Mouse (Mus musculus) left cerebral cortex, postnatal 25 days (tissue): ENCODE results near the gene Agpat4. TPM values are rescaled to one million over a fixed set of nuclear protein-coding genes. Genes with fewer than 3 reads are reported as not detected.

Source experiments
- DNase-seq, 2 experiments: peaks; one replicate each; pipeline ENCODE4 v3.0.0; 2022; ENCODE audit warnings: low spot score in 2 of 2, mixed read lengths in 1 of 2
- intact Hi-C: fragments of 180-260 bp; cut with DNase I; formaldehyde crosslinking; loops from one replicate; pipeline ENCODE4 v1.15.1; 2025
- total RNA-seq, 2 experiments: library from RNA; stranded (reverse); gene quantifications; 2 replicates each; pipeline ENCODE4 v1.2.3; 2021

Agpat4 gene
- total RNA-seq, 2 experiments from 2014 or later, result 60.5 to 65.6 TPM

- no peak for DNase-seq
- intact Hi-C loops, result no loop called here
Observed at GRCm38 (mm10) chr17:12157203-12157602, 38.7 kb downstream of the Agpat4 start.

GRCm38 (mm10) chr17:12159187-12160060 lies 40.9 kb downstream of the Agpat4 start:
- intact Hi-C loops, result no loop called here
- peak in 1 of 2 experiments; percentile 44 for DNase-seq

- intact Hi-C loops, result no loop called here
- no peak for DNase-seq
Observed at GRCm38 (mm10) chr17:12160061-12160421, 41.5 kb downstream of the Agpat4 start.

- DNase-seq, result no peak
- intact Hi-C loops, result no loop called here
Observed at GRCm38 (mm10) chr17:12160540-12160939, 42.0 kb downstream of the Agpat4 start.

- intact Hi-C loops, result no loop called here
- no peak for DNase-seq
Observed at GRCm38 (mm10) chr17:12160984-12161764, 42.7 kb downstream of the Agpat4 start.

GRCm38 (mm10) chr17:12161877-12162276 lies 43.4 kb downstream of the Agpat4 start:
- no peak for DNase-seq
- intact Hi-C loops, result no loop called here

GRCm38 (mm10) chr17:12162824-12163223 lies 44.3 kb downstream of the Agpat4 start:
- peak in 1 of 2 experiments; percentile 42 for DNase-seq
- intact Hi-C loops, result no loop called here

GRCm38 (mm10) chr17:12163403-12163802 lies 44.9 kb downstream of the Agpat4 start:
- no peak for DNase-seq
- intact Hi-C loops, result no loop called here

GRCm38 (mm10) chr17:12163903-12164302 lies 45.4 kb downstream of the Agpat4 start:
- intact Hi-C loops, result no loop called here
- peak; percentile 57 to 89 for DNase-seq

- no peak for DNase-seq
- intact Hi-C loops, result no loop called here
Observed at GRCm38 (mm10) chr17:12164507-12164906, 46.0 kb downstream of the Agpat4 start.

- DNase-seq, result no peak
- intact Hi-C loops, result no loop called here
Observed at GRCm38 (mm10) chr17:12165009-12165695, 46.6 kb downstream of the Agpat4 start.

- no peak for DNase-seq
- intact Hi-C loops, result no loop called here
Observed at GRCm38 (mm10) chr17:12165701-12166100, 47.2 kb downstream of the Agpat4 start.

GRCm38 (mm10) chr17:12168536-12168935 lies 50.0 kb downstream of the Agpat4 start:
- intact Hi-C loops, result no loop called here
- DNase-seq, result peak; percentile 35 to 68

- DNase-seq, result no peak
- intact Hi-C loops, result no loop called here
Observed at GRCm38 (mm10) chr17:12169326-12169836, 50.9 kb downstream of the Agpat4 start.

- DNase-seq, result no peak
- intact Hi-C loops, result no loop called here
Observed at GRCm38 (mm10) chr17:12170791-12171497, 52.4 kb downstream of the Agpat4 start.

GRCm38 (mm10) chr17:12171666-12172065 lies 53.2 kb downstream of the Agpat4 start:
- intact Hi-C loops, result no loop called here

GRCm38 (mm10) chr17:12174221-12174620 lies 55.7 kb downstream of the Agpat4 start:
- intact Hi-C loops, result no loop called here
- no peak for DNase-seq

More at GRCm38 (mm10) chr17:12171666-12172065, 53.2 kb downstream of the Agpat4 start:
- DNase-seq, result no peak

- DNase-seq, result no peak
- intact Hi-C loops, result no loop called here
Observed at GRCm38 (mm10) chr17:12174896-12175295, 56.4 kb downstream of the Agpat4 start.

GRCm38 (mm10) chr17:12175626-12176025 lies 57.1 kb downstream of the Agpat4 start:
- intact Hi-C loops, result no loop called here
- DNase-seq, result no peak
